Mouse (Mus musculus) stomach, postnatal 0 days (tissue): ENCODE results near the gene Usp40.

ENCODE experiments used
- CTCF ChIP-seq: IDR thresholded peaks from 2 replicates; pipeline ENCODE4 v1.5.1; 2016; ENCODE audit warnings: antibody characterized with exemption, low read depth, mild to moderate bottlenecking, moderate library complexity
- EP300 ChIP-seq: optimal IDR thresholded peaks from 2 replicates; pipeline ENCODE3; 2016; ENCODE audit warnings: antibody characterized with exemption

DNA sequence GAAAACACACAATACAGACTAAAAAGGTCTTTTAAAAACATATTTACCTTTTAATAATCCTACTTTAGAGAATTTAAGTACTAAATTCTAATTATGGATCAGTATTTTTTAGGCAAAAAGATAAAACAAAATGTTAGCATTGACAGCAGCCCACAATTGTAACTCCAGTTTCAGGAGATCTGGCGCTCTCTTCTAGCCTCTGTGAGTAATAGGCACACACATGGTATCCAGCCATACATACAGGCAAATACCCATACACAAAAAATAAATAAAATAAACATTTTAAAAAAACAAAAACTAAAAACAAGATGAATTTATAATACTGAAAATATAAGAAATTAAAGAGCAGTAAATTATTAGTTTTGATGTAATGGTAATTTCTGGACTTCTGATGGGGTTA lies 49.4 kb downstream of the Usp40 start:
- TF ChIP-seq CTCF (no peak), EP300 (no peak)
